9 mouse cellular contexts compared by ENCODE assay signal in the genomic region with DNA sequence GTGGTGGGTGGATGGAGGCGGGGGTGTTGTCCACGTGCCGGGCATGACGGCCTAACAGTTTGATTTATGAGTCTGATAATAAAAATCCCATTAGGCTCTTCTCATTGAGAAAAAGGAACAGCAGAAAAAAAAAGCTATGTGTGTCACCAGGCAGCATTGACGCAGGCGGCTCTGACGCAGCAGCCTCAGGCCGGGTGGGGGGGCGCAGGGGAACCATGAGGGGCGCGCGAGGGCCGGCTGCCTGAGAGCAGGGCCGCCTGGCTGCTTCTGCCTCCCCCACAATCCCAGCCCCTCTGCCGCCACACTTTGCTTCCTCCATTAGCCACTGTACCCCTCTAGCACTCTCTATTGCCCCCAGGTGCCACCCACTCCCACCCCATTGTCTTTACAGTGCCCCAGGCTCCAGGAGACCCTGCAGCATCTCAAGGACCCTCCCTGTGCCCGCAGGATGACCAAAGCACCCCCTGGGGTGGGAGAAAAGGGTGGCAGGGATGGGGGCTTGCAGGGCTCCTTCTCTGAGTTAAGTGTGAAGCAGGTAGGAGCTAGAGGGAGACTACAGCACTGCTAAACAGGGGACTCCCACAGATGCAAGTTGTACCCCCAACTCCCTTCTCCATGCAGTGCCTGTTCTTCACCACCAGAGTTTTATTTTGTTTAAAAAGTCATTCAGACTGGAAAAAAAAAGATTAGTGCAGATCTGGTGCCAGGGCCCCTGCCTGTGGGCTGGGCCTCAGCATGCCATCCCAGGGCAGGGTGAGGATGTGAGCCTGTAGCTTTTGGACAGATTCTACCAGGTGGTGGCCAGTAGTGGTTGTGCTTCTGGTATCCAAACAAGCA. TPM values are rescaled to one million over a fixed set of nuclear protein-coding genes. Genes with fewer than 3 reads are reported as not detected.
A peak's percentile ranks its signal among the peaks of the same experiment; 100 is the strongest.
DNase-seq lines count a peak whose midpoint lies in the region; ATAC-seq and TF ChIP-seq lines count a peak whose summit lies in the region.
"Had no signal": no experiment of that assay in that cellular context is flagged by ENCODE, and none has a peak within 500 bp of the region (broad histone marks: within the 10 kb centered on the region; RNA-seq: fewer than 3 reads in every experiment).

No protein-coding gene starts in this region.

- H3K9ac ChIP-seq in embryonic facial prominence, embryonic 14.5 days (ENCODE audit: low read depth, low read length): peak overlapping the region; percentile 50
- peak overlapping the region; percentile 53 for H3K9ac ChIP-seq in limb, embryonic 13.5 days
- H3K9ac ChIP-seq in neural tube, embryonic 15.5 days (replicated peaks): peak overlapping the region; percentile 38

- ATAC-seq in embryonic facial prominence, embryonic 14.5 days (ENCODE audit: low read depth): peak; percentile 91
- peak; percentile 93 for ATAC-seq in limb, embryonic 13.5 days (ENCODE audit: low FRiP score, low read depth)
- peak; percentile 89 for ATAC-seq in neural tube, embryonic 15.5 days (ENCODE audit: low FRiP score)

- H3K36me3 ChIP-seq in embryonic facial prominence, embryonic 14.5 days (ENCODE audit: control insufficient read depth, insufficient read depth, low read length): no peaks in the 10 kb centered on the region
- H3K36me3 ChIP-seq in heart, embryonic 10.5 days: no peaks in the 10 kb centered on the region
- H3K36me3 ChIP-seq in kidney, adult 2 months (ENCODE audit: control insufficient read depth, insufficient read depth, low read length): no peaks in the 10 kb centered on the region
- no peaks in the 10 kb centered on the region for H3K36me3 ChIP-seq in limb, embryonic 13.5 days
- H3K36me3 ChIP-seq in neural tube, embryonic 15.5 days: no peaks in the 10 kb centered on the region

- H3K4me3 ChIP-seq in embryonic facial prominence, embryonic 14.5 days (ENCODE audit: low read depth, low read length): peak overlapping the region; percentile 28
- H3K4me3 ChIP-seq in heart, embryonic 10.5 days: peak overlapping the region; percentile 50
- H3K4me3 ChIP-seq in kidney, adult 2 months (ENCODE audit: insufficient read depth, low read depth, low read length): no peak overlapping the region
- H3K4me3 ChIP-seq in limb, embryonic 13.5 days: peak overlapping the region; percentile 33
- H3K4me3 ChIP-seq in neural tube, embryonic 15.5 days (replicated peaks): peak overlapping the region; percentile 28

- H3K4me1 ChIP-seq in embryonic facial prominence, embryonic 14.5 days (ENCODE audit: control insufficient read depth, insufficient read depth, low read length): peaks cover 27% of the 10 kb centered on the region
- H3K4me1 ChIP-seq in heart, embryonic 10.5 days: peaks cover 28% of the 10 kb centered on the region
- H3K4me1 ChIP-seq in kidney, adult 2 months (ENCODE audit: control insufficient read depth, insufficient read depth, low read length): no peaks in the 10 kb centered on the region
- peaks cover 32% of the 10 kb centered on the region for H3K4me1 ChIP-seq in limb, embryonic 13.5 days
- peaks cover 40% of the 10 kb centered on the region for H3K4me1 ChIP-seq in neural tube, embryonic 15.5 days

- TF ChIP-seq POLR2A in kidney, adult 2 months (IDR thresholded peaks at IDR 0.05; ENCODE audit: low read depth, low read length): no peak

- WGBS in embryonic facial prominence, embryonic 14.5 days: 2% methylated on average over 10 of the region's 16 CpGs
- WGBS in heart, embryonic 10.5 days: 2% methylated on average over 16 of the region's 16 CpGs
- 2% methylated on average over 16 of the region's 16 CpGs for WGBS in kidney, adult 2 months
- 0% methylated on average over 16 of the region's 16 CpGs for WGBS in limb, embryonic 13.5 days
- WGBS in neural tube, embryonic 15.5 days: 0% methylated on average over 16 of the region's 16 CpGs

- H3K27me3 ChIP-seq in embryonic facial prominence, embryonic 14.5 days (replicated peaks; ENCODE audit: control insufficient read depth, insufficient read depth, low read length): no peaks in the 10 kb centered on the region
- H3K27me3 ChIP-seq in heart, embryonic 10.5 days (ENCODE audit: insufficient read depth, poor library complexity, severe bottlenecking): peaks cover 12% of the 10 kb centered on the region; the same call in 1 of the 2 replicates
- no peaks in the 10 kb centered on the region for H3K27me3 ChIP-seq in kidney, adult 2 months (replicated peaks; ENCODE audit: control insufficient read depth, insufficient read depth, low read length)
- H3K27me3 ChIP-seq in limb, embryonic 13.5 days: peaks cover 21% of the 10 kb centered on the region
- peaks cover 21% of the 10 kb centered on the region for H3K27me3 ChIP-seq in neural tube, embryonic 15.5 days (replicated peaks)

- peak; percentile 65 to 81 for DNase-seq in left cerebral cortex, adult 18-20 months (ENCODE audit: low spot score in 2 of 2)
- no peak for DNase-seq in left cerebral cortex, adult 11 months (ENCODE audit: low spot score)
- peak; percentile 92 for DNase-seq in embryonic facial prominence, embryonic 14.5 days (ENCODE audit: low spot score)
- peak; percentile 81 for DNase-seq in heart, embryonic 10.5 days (ENCODE audit: low spot score)
- peak; percentile 77 for DNase-seq in kidney, adult 2 months
- DNase-seq in urinary bladder, adult 2 months (ENCODE audit: low spot score): peak; percentile 29

- TF ChIP-seq CTCF in kidney, adult 2 months (conservative IDR thresholded peaks at IDR 0.05; ENCODE audit: insufficient read depth, insufficient read length, low read depth, low read length): no peak

- H3K9me3 ChIP-seq in embryonic facial prominence, embryonic 14.5 days (ENCODE audit: control insufficient read depth, low read length): no peaks in the 10 kb centered on the region
- H3K9me3 ChIP-seq in heart, embryonic 10.5 days: no peaks in the 10 kb centered on the region
- H3K9me3 ChIP-seq in limb, embryonic 13.5 days: no peaks in the 10 kb centered on the region
- H3K9me3 ChIP-seq in neural tube, embryonic 15.5 days (replicated peaks): no peaks in the 10 kb centered on the region

- H3K27ac ChIP-seq in embryonic facial prominence, embryonic 14.5 days (replicated peaks; ENCODE audit: low read depth, low read length): peak overlapping the region; percentile 81
- peak overlapping the region; percentile 89 for H3K27ac ChIP-seq in heart, embryonic 10.5 days
- H3K27ac ChIP-seq in kidney, adult 2 months (ENCODE audit: insufficient read depth, low read depth, low read length): no peak overlapping the region
- peak overlapping the region; percentile 55 for H3K27ac ChIP-seq in limb, embryonic 13.5 days
- peak overlapping the region; percentile 70; the same call in 1 of the 2 replicates for H3K27ac ChIP-seq in neural tube, embryonic 15.5 days (replicated peaks)

- H3K4me2 ChIP-seq in embryonic facial prominence, embryonic 14.5 days (ENCODE audit: low read depth, low read length): peak overlapping the region; percentile 58
- peak overlapping the region; percentile 59 for H3K4me2 ChIP-seq in limb, embryonic 13.5 days (replicated peaks)
- peak overlapping the region; percentile 57 for H3K4me2 ChIP-seq in neural tube, embryonic 15.5 days

RNA-seq across cellular contexts. Expression of a gene that starts 16.6 kb away (rescaled TPM):
- total RNA-seq in left cerebral cortex, adult 18-20 months (2021): 100 to 1,000 TPM in 1 of 2 experiments, 10 to 100 TPM in 1; 82.9 to 134 TPM
- 2.3 and 3.5 TPM in 2 replicates for polyA plus RNA-seq in embryonic facial prominence, embryonic 14.5 days (2014; fragmentation: Nextera tagmentation; extraction: Ambion mirVana)
- 2.8 and 3.5 TPM in 2 replicates for polyA plus RNA-seq in heart, embryonic 10.5 days (2016; fragmentation: Nextera tagmentation; extraction: Ambion mirVana)
- 1.8 and 2.0 TPM in 2 replicates for polyA plus RNA-seq in kidney, adult 2 months (2012; rRNA removed)
- polyA plus RNA-seq in limb, embryonic 13.5 days (2015; fragmentation: Nextera tagmentation; extraction: Ambion mirVana): 2.4 TPM in 2 replicates
- polyA plus RNA-seq in neural tube, embryonic 15.5 days (2015; fragmentation: Nextera tagmentation; extraction: Ambion mirVana): 10.6 and 12.5 TPM in 2 replicates
- 1.7 and 2.4 TPM in 2 replicates for polyA plus RNA-seq in urinary bladder, adult 2 months (2012; rRNA removed)

RNA-seq across cellular contexts. Expression of a gene that starts 58.2 kb away (rescaled TPM):
- total RNA-seq in left cerebral cortex, adult 18-20 months (2021): not detected
- not detected in 2 replicates for polyA plus RNA-seq in embryonic facial prominence, embryonic 14.5 days (2014; fragmentation: Nextera tagmentation; extraction: Ambion mirVana)
- not detected in 2 replicates for polyA plus RNA-seq in heart, embryonic 10.5 days (2016; fragmentation: Nextera tagmentation; extraction: Ambion mirVana)
- not detected in 2 replicates for polyA plus RNA-seq in kidney, adult 2 months (2012; rRNA removed)
- not detected in 2 replicates for polyA plus RNA-seq in limb, embryonic 13.5 days (2015; fragmentation: Nextera tagmentation; extraction: Ambion mirVana)
- not detected in 2 replicates for polyA plus RNA-seq in neural tube, embryonic 15.5 days (2015; fragmentation: Nextera tagmentation; extraction: Ambion mirVana)
- not detected in 2 replicates for polyA plus RNA-seq in urinary bladder, adult 2 months (2012; rRNA removed)
- polyA plus RNA-seq: large intestine, adult 2 months had no signal
